Mouse (Mus musculus) midbrain, embryonic 15.5 days (tissue): ENCODE data around the gene Cd19. TPM values are rescaled to one million over a fixed set of nuclear protein-coding genes. Genes with fewer than 3 reads are reported as not detected.
A peak's percentile ranks its signal among the peaks of the same experiment; 100 is the strongest.
"Not testable (repeated sequence)": the region's sequence is repeated elsewhere in the genome, so short reads cannot be mapped to it uniquely, and the experiment has no call there.

ENCODE experiments used
- ATAC-seq: fragments of 200-750 bp; cut with Nextera tagmentation; replicated peaks from 2 replicates; pipeline ENCODE4 v1.8.0; 2017; ENCODE audit warnings: moderate TSS enrichment
- H3K27ac ChIP-seq: fragments of 300-500 bp; sonication (generic); 2 replicates; pipeline ENCODE4 v1.5.1; 2015; ENCODE audit warnings: mild to moderate bottlenecking, inconsistent platforms
- H3K27me3 ChIP-seq: fragments of 300-500 bp; sonication (generic); replicated peaks from 2 replicates; pipeline ENCODE4 v1.6.1; 2015; ENCODE audit warnings: inconsistent platforms
- H3K36me3 ChIP-seq: fragments of 300-500 bp; sonication (generic); replicated peaks from 2 replicates; pipeline ENCODE4 v1.6.1; 2015; ENCODE audit warnings: inconsistent platforms
- H3K4me1 ChIP-seq: fragments of 300-500 bp; sonication (generic); 2 replicates; pipeline ENCODE4 v1.6.1; 2015; ENCODE audit warnings: inconsistent platforms
- H3K4me2 ChIP-seq: fragments of 300-500 bp; sonication (generic); 2 replicates; pipeline ENCODE4 v1.6.1; 2015; ENCODE audit warnings: inconsistent platforms, mild to moderate bottlenecking, moderate library complexity
- H3K4me3 ChIP-seq: fragments of 300-500 bp; sonication (generic); 2 replicates; pipeline ENCODE4 v1.5.1; 2015; ENCODE audit warnings: mild to moderate bottlenecking, inconsistent platforms
- H3K9ac ChIP-seq: fragments of 300-500 bp; sonication (generic); 2 replicates; pipeline ENCODE4 v1.6.1; 2015; ENCODE audit warnings: mild to moderate bottlenecking, inconsistent platforms
- H3K9me3 ChIP-seq: fragments of 300-500 bp; sonication (generic); 2 replicates; pipeline ENCODE4 v1.6.1; 2016; ENCODE audit warnings: inconsistent platforms
- WGBS: fragments of 180-500 bp; shearing (Covaris S2); methylation state at CpG from one replicate; pipeline ENCODE4 v1.1.7; 2015; ENCODE audit warnings: mixed read lengths; 5-methylcytosine and 5-hydroxymethylcytosine counted together
- polyA plus RNA-seq: library from polyadenylated mRNA; unstranded; fragments of >200 nt; fragmentation: Nextera tagmentation; extraction: Ambion mirVana; gene quantifications from 2 replicates; pipeline ENCODE4 v1.2.1, GENCODE M21; 2015

Gene Cd19
- polyA plus RNA-seq, 1 experiment from 2014 or later = not detected

DNA sequence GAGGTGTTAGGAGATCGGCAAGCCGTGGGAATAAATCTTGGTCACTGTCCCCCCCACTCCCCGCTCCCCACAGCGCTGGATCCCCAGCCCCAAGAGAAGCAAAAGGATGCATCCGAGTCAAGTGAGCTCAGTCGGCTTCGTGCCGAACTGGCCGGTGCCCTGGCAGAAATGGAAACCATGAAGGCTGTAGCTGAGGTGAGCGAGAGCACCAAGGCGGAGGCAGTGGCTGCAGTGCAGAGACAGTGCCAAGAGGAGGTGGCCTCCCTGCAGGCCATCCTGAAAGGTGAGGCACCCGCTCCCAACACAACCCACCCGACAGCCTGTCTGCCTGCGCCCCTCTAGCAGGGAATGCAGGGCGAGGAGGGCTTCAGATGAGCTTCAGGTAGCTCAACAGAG lies 14.8 kb upstream of the Cd19 start:
- Histone ChIP-seq H3K4me3 (peak overlapping the region; percentile 72), H3K27me3 (no peaks in the 10 kb centered on the region), H3K27ac (peak overlapping the region; percentile 84; the same call in 1 of the 2 replicates), H3K4me2 (peak overlapping the region; percentile 86), H3K36me3 (0 out of 2 replicates have a peak, but pooled peaks cover 3% of the 10 kb centered on the region), H3K9me3 (no peaks in the 10 kb centered on the region), H3K9ac (peak overlapping the region; percentile 70), H3K4me1 (peaks cover 14% of the 10 kb centered on the region)
- peak; percentile 28 for ATAC-seq
- 29% methylated on average over 15 of the region's 15 CpGs for WGBS

DNA sequence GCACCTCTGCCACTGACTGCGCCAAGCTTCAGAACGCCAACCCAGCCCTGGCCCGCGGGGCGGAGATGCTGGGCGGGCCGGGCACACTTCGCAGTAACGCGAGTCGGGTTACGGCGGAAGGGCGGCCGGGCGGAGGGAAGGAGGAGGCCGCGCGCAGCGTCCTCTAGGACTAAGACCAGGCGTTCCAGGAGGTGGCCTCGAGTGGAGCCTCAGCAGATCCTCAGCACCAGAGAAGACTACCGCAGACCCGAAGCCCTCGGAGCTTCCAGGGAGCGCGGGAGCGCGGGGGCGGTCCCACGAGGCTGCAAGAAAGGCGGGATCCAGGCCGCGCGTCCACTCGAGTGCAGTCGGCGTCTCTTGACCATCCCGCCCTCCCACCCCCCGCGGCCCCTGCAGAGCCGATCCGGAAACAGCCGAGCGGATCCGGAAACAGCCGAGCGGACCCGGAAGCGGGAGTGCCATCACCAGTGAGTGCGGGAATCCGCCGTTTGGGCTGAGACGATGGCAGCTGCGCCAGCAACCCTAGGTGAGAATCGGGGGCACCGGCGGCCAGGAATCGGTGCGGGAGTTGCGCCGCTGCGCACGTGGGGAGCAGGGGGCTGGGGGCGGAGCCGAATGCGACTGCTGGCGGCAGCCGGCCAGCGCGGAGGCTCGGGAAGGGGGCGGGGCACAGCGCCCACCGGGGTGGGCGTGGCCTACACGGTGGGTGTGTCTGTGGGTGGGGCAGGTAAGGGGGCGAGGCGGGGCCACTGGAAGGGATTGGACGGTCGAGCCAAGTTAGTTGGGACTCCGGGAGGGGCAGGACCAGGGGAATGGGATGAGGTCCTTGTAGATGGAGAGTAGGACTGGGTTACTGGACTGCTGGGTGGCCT lies 14.2 kb upstream of the Cd19 start, which contains the start of gene Rabep2:
Rabep2 (plus strand) TSS at position 129 of the 872 bp plus-strand sequence.
- peak within 1 kb of the TSS; percentile 84 for H3K27ac ChIP-seq
- ATAC-seq = peak; percentile 95
- H3K4me2 ChIP-seq = peak within 1 kb of the TSS; percentile 86
- H3K4me3 ChIP-seq = peak within 1 kb of the TSS; percentile 72
- WGBS = under 1% methylated on average over 82 of the region's 82 CpGs
- no peaks in the 10 kb centered on the region for H3K27me3 ChIP-seq
- H3K4me1 ChIP-seq = peaks cover 14% of the 10 kb centered on the region
- peak within 1 kb of the TSS; percentile 70 for H3K9ac ChIP-seq
- H3K9me3 ChIP-seq = no peaks in the 10 kb centered on the region
- no peaks in the 10 kb centered on the region for H3K36me3 ChIP-seq

- Histone ChIP-seq H3K9me3 (no peaks in the 10 kb centered on the region), H3K36me3 (no peaks in the 10 kb centered on the region), H3K4me2 (peak overlapping the region; percentile 86), H3K4me1 (peaks cover 14% of the 10 kb centered on the region), H3K27me3 (no peaks in the 10 kb centered on the region), H3K27ac (peak overlapping the region; percentile 84), H3K9ac (peak overlapping the region; percentile 70), H3K4me3 (peak overlapping the region; percentile 72)
- peak; percentile 13 for ATAC-seq
- 16% methylated on average over 4 of the region's 4 CpGs for WGBS
These were observed 13.5 kb upstream of the Cd19 start for GRCm38 (mm10) chr7:126428154-126428553.

- Histone ChIP-seq H3K4me1 (peaks cover 14% of the 10 kb centered on the region), H3K4me2 (0 out of 2 replicates have a peak overlapping the region, but pooled peaks have one; percentile 86), H3K27ac (no peak overlapping the region), H3K36me3 (no peaks in the 10 kb centered on the region), H3K4me3 (no peak overlapping the region), H3K27me3 (no peaks in the 10 kb centered on the region), H3K9ac (no peak overlapping the region), H3K9me3 (no peaks in the 10 kb centered on the region)
- WGBS = 66% methylated on average over 13 of the region's 13 CpGs
- no peak for ATAC-seq
These were observed 12.7 kb upstream of the Cd19 start for GRCm38 (mm10) chr7:126427323-126427860.

GRCm38 (mm10) chr7:126424161-126424560 lies 9.5 kb upstream of the Cd19 start:
- no peak for ATAC-seq
- Histone ChIP-seq H3K4me1 (peaks cover 9% of the 10 kb centered on the region), H3K36me3 (no peaks in the 10 kb centered on the region), H3K4me2 (no peak overlapping the region), H3K9me3 (no peaks in the 10 kb centered on the region), H3K27ac (no peak overlapping the region), H3K9ac (no peak overlapping the region), H3K27me3 (no peaks in the 10 kb centered on the region), H3K4me3 (no peak overlapping the region)
- 82% methylated on average over 6 of the region's 6 CpGs for WGBS

GRCm38 (mm10) chr7:126421756-126422155 lies 7.1 kb upstream of the Cd19 start:
- Histone ChIP-seq H3K9me3 (no peaks in the 10 kb centered on the region), H3K9ac (no peak overlapping the region), H3K4me3 (no peak overlapping the region), H3K4me1 (no peaks in the 10 kb centered on the region), H3K36me3 (no peaks in the 10 kb centered on the region), H3K27ac (no peak overlapping the region), H3K4me2 (no peak overlapping the region), H3K27me3 (no peaks in the 10 kb centered on the region)
- 93% methylated on average over 5 of the region's 5 CpGs for WGBS
- ATAC-seq = no peak

DNA sequence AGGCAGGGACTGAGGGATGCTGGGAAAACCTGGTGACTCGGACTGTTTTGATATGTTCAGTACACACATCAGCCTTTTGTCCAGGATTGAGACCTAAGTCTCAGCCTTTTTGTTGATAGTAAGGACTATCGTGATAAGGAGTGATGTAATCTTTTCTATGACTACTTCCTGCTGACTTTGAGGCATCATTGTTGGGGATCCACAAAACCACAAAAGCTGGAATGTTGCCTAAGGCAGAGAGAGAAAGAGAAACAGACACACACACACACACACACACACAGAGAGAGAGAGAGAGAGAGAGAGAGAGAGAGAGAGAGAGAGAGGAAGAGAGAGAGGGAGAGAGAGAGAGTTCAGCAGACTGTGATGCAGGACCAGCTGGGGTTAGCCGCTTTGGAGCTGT lies 3.8 kb upstream of the Cd19 start:
- Histone ChIP-seq H3K36me3 (no peaks in the 10 kb centered on the region), H3K4me2 (no peak overlapping the region), H3K4me1 (no peaks in the 10 kb centered on the region), H3K27me3 (no peaks in the 10 kb centered on the region), H3K4me3 (no peak overlapping the region), H3K9ac (no peak overlapping the region), H3K27ac (no peak overlapping the region), H3K9me3 (no peaks in the 10 kb centered on the region)
- ATAC-seq = no peak
- 60% methylated on average over 3 of the region's 3 CpGs for WGBS

DNA sequence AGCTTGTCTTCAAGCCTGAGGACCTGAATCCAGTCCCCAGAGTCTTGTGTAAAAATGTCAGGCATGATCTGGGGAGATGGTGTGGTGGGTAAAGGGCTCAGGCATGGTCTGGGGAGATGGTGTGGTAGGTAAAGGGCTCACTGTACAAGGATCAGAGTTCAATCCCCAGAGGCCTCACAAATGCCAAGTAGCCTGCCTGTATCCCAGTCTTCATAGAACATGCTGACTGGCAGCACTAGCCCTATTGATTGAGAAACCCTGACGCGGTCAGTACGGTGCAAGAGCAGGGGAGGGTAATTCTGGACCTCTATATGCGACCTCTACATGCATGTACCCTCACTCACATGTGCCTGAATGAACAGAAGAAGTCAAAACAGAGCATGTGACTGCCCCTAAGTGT lies 2.9 kb upstream of the Cd19 start:
- ATAC-seq = no peak
- H3K27ac ChIP-seq = no peak overlapping the region
- 72% methylated on average over 4 of the region's 4 CpGs for WGBS
- H3K27me3 ChIP-seq = no peaks in the 10 kb centered on the region
- H3K4me3 ChIP-seq = no peak overlapping the region
- H3K4me2 ChIP-seq = no peak overlapping the region
- H3K9ac ChIP-seq = no peak overlapping the region
- no peaks in the 10 kb centered on the region for H3K4me1 ChIP-seq
- H3K9me3 ChIP-seq = no peaks in the 10 kb centered on the region
- no peaks in the 10 kb centered on the region for H3K36me3 ChIP-seq

GRCm38 (mm10) chr7:126417045-126417444 lies 2.4 kb upstream of the Cd19 start:
- H3K4me2 ChIP-seq = no peak overlapping the region
- no peak overlapping the region for H3K4me3 ChIP-seq
- H3K9me3 ChIP-seq = no peaks in the 10 kb centered on the region
- no peaks in the 10 kb centered on the region for H3K4me1 ChIP-seq
- H3K9ac ChIP-seq = no peak overlapping the region
- WGBS = 10% methylated on average over 8 of the region's 8 CpGs
- H3K27ac ChIP-seq = no peak overlapping the region
- no peak for ATAC-seq
- no peaks in the 10 kb centered on the region for H3K27me3 ChIP-seq
- H3K36me3 ChIP-seq = no peaks in the 10 kb centered on the region

DNA sequence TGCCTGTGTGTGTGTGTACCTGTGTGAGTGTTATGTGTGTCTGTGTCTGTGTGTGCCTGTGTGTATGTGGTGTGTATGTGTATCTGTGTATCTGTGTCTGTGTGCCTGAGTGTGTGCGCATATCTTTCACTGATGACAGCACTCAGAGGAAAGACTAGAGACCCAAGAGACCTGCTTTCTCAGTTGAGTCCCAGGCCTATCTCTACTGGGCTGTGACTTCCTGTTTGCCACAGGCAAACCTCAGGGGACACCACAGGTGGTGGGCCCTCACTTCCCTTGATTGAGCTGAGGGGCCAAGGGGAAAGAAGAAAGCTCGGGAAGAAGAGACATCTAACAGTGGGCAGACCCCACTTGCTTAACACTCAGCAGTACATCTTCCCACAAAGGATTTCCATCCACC lies 1.9 kb upstream of the Cd19 start:
- no peaks in the 10 kb centered on the region for H3K36me3 ChIP-seq
- H3K27me3 ChIP-seq = no peaks in the 10 kb centered on the region
- no peaks in the 10 kb centered on the region for H3K9me3 ChIP-seq
- WGBS = 47% methylated on average over 2 of the region's 2 CpGs
- no peak for ATAC-seq
- H3K4me1 ChIP-seq = no peaks in the 10 kb centered on the region
- no peak overlapping the region for H3K27ac ChIP-seq
- H3K4me2 ChIP-seq = no peak overlapping the region
- no peak overlapping the region for H3K4me3 ChIP-seq
- no peak overlapping the region for H3K9ac ChIP-seq

DNA sequence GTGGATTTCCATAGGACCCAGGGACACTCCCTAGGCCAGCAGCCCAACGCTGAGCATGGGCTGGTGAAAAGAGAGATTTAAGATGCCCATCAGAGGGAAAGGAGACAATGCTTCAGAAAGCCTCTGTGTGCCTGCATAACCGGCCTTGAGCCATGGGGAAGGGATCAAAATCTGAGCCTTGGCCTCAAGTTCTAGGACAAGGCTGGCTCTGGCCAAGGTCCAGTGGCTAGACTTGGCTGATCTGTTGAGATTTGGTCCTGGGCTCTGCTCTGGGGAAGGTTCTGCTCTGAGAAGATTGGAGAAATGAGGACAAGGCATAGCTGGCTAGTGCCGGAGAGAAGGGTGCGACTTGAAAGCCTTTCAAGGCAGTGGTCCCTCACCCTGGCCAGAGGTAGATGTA lies 3.6 kb downstream of the Cd19 start:
- no peak overlapping the region for H3K9ac ChIP-seq
- H3K9me3 ChIP-seq = no peaks in the 10 kb centered on the region
- H3K4me2 ChIP-seq = no peak overlapping the region
- no peak overlapping the region for H3K27ac ChIP-seq
- H3K27me3 ChIP-seq = no peaks in the 10 kb centered on the region
- WGBS = 84% methylated on average over 4 of the region's 4 CpGs
- no peaks in the 10 kb centered on the region for H3K36me3 ChIP-seq
- H3K4me3 ChIP-seq = no peak overlapping the region
- ATAC-seq = no peak
- H3K4me1 ChIP-seq = no peaks in the 10 kb centered on the region

GRCm38 (mm10) chr7:126408686-126409085 lies 6.0 kb downstream of the Cd19 start:
- no peak overlapping the region for H3K4me2 ChIP-seq
- WGBS = 87% methylated on average over 2 of the region's 2 CpGs
- H3K27me3 ChIP-seq = no peaks in the 10 kb centered on the region
- H3K4me1 ChIP-seq = no peaks in the 10 kb centered on the region
- H3K9ac ChIP-seq = no peak overlapping the region
- no peak overlapping the region for H3K4me3 ChIP-seq
- no peak for ATAC-seq
- H3K9me3 ChIP-seq = no peaks in the 10 kb centered on the region
- no peaks in the 10 kb centered on the region for H3K36me3 ChIP-seq
- H3K27ac ChIP-seq = no peak overlapping the region

DNA sequence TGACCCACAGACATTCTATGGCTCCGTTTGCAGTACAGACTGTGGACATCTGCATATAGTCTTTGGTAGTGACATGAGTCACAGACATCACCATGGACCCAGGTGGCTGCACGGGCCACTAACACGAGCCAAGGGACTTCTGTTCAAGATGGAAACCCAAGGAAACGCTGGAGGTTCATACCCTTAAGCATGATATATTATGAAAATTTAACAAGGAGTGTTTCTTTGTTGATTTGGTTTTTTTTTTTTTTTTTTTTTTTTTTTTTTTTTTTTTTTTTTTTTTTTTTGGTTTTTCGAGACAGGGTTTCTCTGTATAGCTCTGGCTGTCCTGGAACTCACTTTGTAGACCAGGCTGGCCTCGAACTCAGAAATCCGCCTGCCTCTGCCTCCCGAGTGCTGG lies 12.2 kb downstream of the Cd19 start:
- not testable (repeated sequence) for H3K4me2 ChIP-seq, H3K27ac ChIP-seq, ATAC-seq, H3K9ac ChIP-seq, H3K36me3 ChIP-seq, H3K27me3 ChIP-seq, H3K9me3 ChIP-seq, H3K4me1 ChIP-seq, H3K4me3 ChIP-seq
- 79% methylated on average over 8 of the region's 8 CpGs for WGBS
